Mouse (Mus musculus) regulatory T cell (primary cell): ENCODE measurements around the gene Yy1.

Source experiments
- in situ Hi-C: fragments of 300-600 bp; cut with MboI, MseI; formaldehyde crosslinking; loops from one replicate; pipeline ENCODE4 v1.15.1; 2025; ENCODE audit warnings: high pct_unique_total_duplicates

Yy1 gene

GRCm38 (mm10) chr12:108766866-108767265 is 25.9 kb upstream of the Yy1 start:
- in situ Hi-C loops, result no loop called here

GRCm38 (mm10) chr12:108768196-108768854 is 24.4 kb upstream of the Yy1 start:
- in situ Hi-C loops, result no loop called here

- in situ Hi-C loops, result no loop called here
Observed at GRCm38 (mm10) chr12:108780108-108780877, 12.5 kb upstream of the Yy1 start.

- in situ Hi-C loops, result no loop called here
Observed at GRCm38 (mm10) chr12:108785161-108785560, 7.6 kb upstream of the Yy1 start.

GRCm38 (mm10) chr12:108787329-108787728 is 5.4 kb upstream of the Yy1 start:
- in situ Hi-C loops, result no loop called here

GRCm38 (mm10) chr12:108792152-108792545 is 624 bp upstream of the Yy1 start:
- in situ Hi-C loops, result no loop called here

- in situ Hi-C loops, result no loop called here
Observed at GRCm38 (mm10) chr12:108793453-108793941, 724 bp downstream of the Yy1 start.

GRCm38 (mm10) chr12:108794078-108794711 is 1.4 kb downstream of the Yy1 start:
- in situ Hi-C loops, result no loop called here

- in situ Hi-C loops, result no loop called here
Observed at GRCm38 (mm10) chr12:108794979-108795537, 2.3 kb downstream of the Yy1 start.

GRCm38 (mm10) chr12:108801613-108802012 is 8.8 kb downstream of the Yy1 start:
- in situ Hi-C loops, result loop anchor here (25.0 kb wide), 1 partner anchor 614 kb away; the partner anchor contains the start of genes Ccnk and Setd3

GRCm38 (mm10) chr12:108804388-108804787 is 11.6 kb downstream of the Yy1 start:
- in situ Hi-C loops, result loop anchor here (25.0 kb wide), 1 partner anchor 617 kb away; the partner anchor contains the start of genes Ccnk and Setd3

- in situ Hi-C loops, result loop anchor here (5.0 to 25.0 kb wide), 2 partner anchors 79 to 621 kb away; partner anchors contain the start of genes Ccnk and Setd3
Observed at GRCm38 (mm10) chr12:108808465-108808864, 15.7 kb downstream of the Yy1 start.

GRCm38 (mm10) chr12:108809771-108810170 is 17.0 kb downstream of the Yy1 start:
- in situ Hi-C loops, result loop anchor here (5.0 to 25.0 kb wide), 2 partner anchors 78 to 622 kb away; partner anchors contain the start of genes Ccnk and Setd3

- in situ Hi-C loops, result loop anchor here (25.0 kb wide), 1 partner anchor 623 kb away; the partner anchor contains the start of genes Ccnk and Setd3
Observed at GRCm38 (mm10) chr12:108810309-108810708, 17.5 kb downstream of the Yy1 start.

GRCm38 (mm10) chr12:108811133-108811532 is 18.4 kb downstream of the Yy1 start:
- in situ Hi-C loops, result loop anchor here (25.0 kb wide), 1 partner anchor 624 kb away; the partner anchor contains the start of genes Ccnk and Setd3

GRCm38 (mm10) chr12:108812463-108812862 is 19.7 kb downstream of the Yy1 start:
- in situ Hi-C loops, result loop anchor here (25.0 kb wide), 1 partner anchor 625 kb away; the partner anchor contains the start of genes Ccnk and Setd3

- in situ Hi-C loops, result loop anchor here (25.0 kb wide), 1 partner anchor 627 kb away; the partner anchor contains the start of genes Ccnk and Setd3
Observed at GRCm38 (mm10) chr12:108814470-108814869, 21.7 kb downstream of the Yy1 start.

- in situ Hi-C loops, result loop anchor here (25.0 kb wide), 1 partner anchor 629 kb away; the partner anchor contains the start of genes Ccnk and Setd3
Observed at GRCm38 (mm10) chr12:108816569-108816968, 23.8 kb downstream of the Yy1 start.

GRCm38 (mm10) chr12:108820461-108820860 is 27.7 kb downstream of the Yy1 start:
- in situ Hi-C loops, result loop anchor here (25.0 kb wide), 1 partner anchor 633 kb away; the partner anchor contains the start of genes Ccnk and Setd3

GRCm38 (mm10) chr12:108823036-108823435 is 30.3 kb downstream of the Yy1 start:
- in situ Hi-C loops, result loop anchor here (25.0 kb wide), 1 partner anchor 636 kb away; the partner anchor contains the start of genes Ccnk and Setd3
